ENCODE assay signal across 9 mouse cellular contexts in genomic region chr2:154942546-154942945, GRCm38 (mm10). TPM values are rescaled to one million over a fixed set of nuclear protein-coding genes. Genes with fewer than 3 reads are reported as not detected.
A peak's percentile ranks its signal among the peaks of the same experiment; 100 is the strongest.
DNase-seq lines count a peak whose midpoint lies in the region; ATAC-seq and TF ChIP-seq lines count a peak whose summit lies in the region.
"Had no signal": no experiment of that assay in that cellular context is flagged by ENCODE, and none has a peak within 500 bp of the region (broad histone marks: within the 10 kb centered on the region; RNA-seq: fewer than 3 reads in every experiment).

No protein-coding gene starts in this region.

- H3K4me1 ChIP-seq in midbrain, embryonic 11.5 days (ENCODE audit: control insufficient read depth, insufficient read depth, low read length): peaks cover 2% of the 10 kb centered on the region; the same call in 1 of the 2 replicates
- H3K4me1 ChIP-seq in midbrain, embryonic 14.5 days (ENCODE audit: control insufficient read depth, insufficient read depth, low read length): 0 out of 2 replicates have a peak, but pooled peaks cover 2% of the 10 kb centered on the region
- H3K4me1 ChIP-seq in hindbrain, postnatal 0 days (ENCODE audit: insufficient read depth, low read length): no peaks in the 10 kb centered on the region
- H3K4me1 ChIP-seq in stomach, embryonic 14.5 days (ENCODE audit: control insufficient read depth, insufficient read depth, low read length): no peaks in the 10 kb centered on the region

- H3K36me3 ChIP-seq in midbrain, embryonic 11.5 days (ENCODE audit: control insufficient read depth, insufficient read depth, low read length): no peaks in the 10 kb centered on the region
- H3K36me3 ChIP-seq in midbrain, embryonic 14.5 days (ENCODE audit: control insufficient read depth, insufficient read depth, low read length): no peaks in the 10 kb centered on the region
- no peaks in the 10 kb centered on the region for H3K36me3 ChIP-seq in hindbrain, postnatal 0 days (ENCODE audit: insufficient read depth, low read length)
- H3K36me3 ChIP-seq in stomach, embryonic 14.5 days (ENCODE audit: control insufficient read depth, insufficient read depth, low read length): no peaks in the 10 kb centered on the region
- H3K36me3 ChIP-seq: hindbrain, embryonic 15.5 days had no signal

- no peaks in the 10 kb centered on the region for H3K27me3 ChIP-seq in midbrain, embryonic 11.5 days (ENCODE audit: control insufficient read depth, insufficient read depth, low read length)
- no peaks in the 10 kb centered on the region for H3K27me3 ChIP-seq in midbrain, embryonic 14.5 days (ENCODE audit: control insufficient read depth, insufficient read depth, low read length)
- H3K27me3 ChIP-seq in hindbrain, postnatal 0 days (ENCODE audit: insufficient read depth, low read length): no peaks in the 10 kb centered on the region
- H3K27me3 ChIP-seq in stomach, embryonic 14.5 days (ENCODE audit: control insufficient read depth, insufficient read depth, low read length): no peaks in the 10 kb centered on the region
- H3K27me3 ChIP-seq: hindbrain, embryonic 15.5 days had no signal

- H3K4me3 ChIP-seq in midbrain, embryonic 11.5 days (ENCODE audit: low read depth, low read length): no peak overlapping the region
- H3K4me3 ChIP-seq in midbrain, embryonic 14.5 days (replicated peaks; ENCODE audit: low read depth, low read length): no peak overlapping the region
- no peak overlapping the region for H3K4me3 ChIP-seq in hindbrain, postnatal 0 days (ENCODE audit: low read length)
- H3K4me3 ChIP-seq in stomach, embryonic 14.5 days (ENCODE audit: low read depth, low read length): 0 out of 2 replicates have a peak overlapping the region, but pooled peaks have one; percentile 3
- H3K4me3 ChIP-seq: hindbrain, embryonic 15.5 days had no signal

- H3K27ac ChIP-seq in midbrain, embryonic 11.5 days (ENCODE audit: low read depth, low read length): no peak overlapping the region
- H3K27ac ChIP-seq in midbrain, embryonic 14.5 days (replicated peaks; ENCODE audit: low read depth, low read length): no peak overlapping the region
- H3K27ac ChIP-seq in hindbrain, postnatal 0 days: no peak overlapping the region
- no peak overlapping the region for H3K27ac ChIP-seq in stomach, embryonic 14.5 days (ENCODE audit: low read length)
- H3K27ac ChIP-seq: hindbrain, embryonic 15.5 days had no signal

- peak overlapping the region; percentile 10 for H3K9ac ChIP-seq in midbrain, embryonic 11.5 days (ENCODE audit: low read length)
- H3K9ac ChIP-seq in midbrain, embryonic 14.5 days (replicated peaks; ENCODE audit: low read length): no peak overlapping the region
- H3K9ac ChIP-seq in hindbrain, postnatal 0 days (replicated peaks; ENCODE audit: low read length): no peak overlapping the region
- no peak overlapping the region for H3K9ac ChIP-seq in stomach, embryonic 14.5 days (replicated peaks; ENCODE audit: low read depth, low read length)
- H3K9ac ChIP-seq: hindbrain, embryonic 15.5 days had no signal

- no peaks in the 10 kb centered on the region for H3K9me3 ChIP-seq in midbrain, embryonic 11.5 days (ENCODE audit: control insufficient read depth, low read length)
- no peaks in the 10 kb centered on the region for H3K9me3 ChIP-seq in midbrain, embryonic 14.5 days (ENCODE audit: control insufficient read depth, low read length)
- no peaks in the 10 kb centered on the region for H3K9me3 ChIP-seq in hindbrain, postnatal 0 days (ENCODE audit: low read length)
- H3K9me3 ChIP-seq in stomach, embryonic 14.5 days (ENCODE audit: control insufficient read depth, low read depth, low read length): no peaks in the 10 kb centered on the region
- H3K9me3 ChIP-seq: hindbrain, embryonic 15.5 days had no signal

- WGBS in midbrain, embryonic 11.5 days: 48% methylated on average over 11 of the region's 11 CpGs
- WGBS in midbrain, embryonic 14.5 days: 47% methylated on average over 11 of the region's 11 CpGs
- WGBS in hindbrain, postnatal 0 days: 50% methylated on average over 11 of the region's 11 CpGs
- WGBS in stomach, embryonic 14.5 days: 60% methylated on average over 11 of the region's 11 CpGs

- no peak overlapping the region; the same call in 1 of the 2 replicates for H3K4me2 ChIP-seq in midbrain, embryonic 11.5 days
- no peak overlapping the region for H3K4me2 ChIP-seq in midbrain, embryonic 14.5 days (ENCODE audit: low read length)
- H3K4me2 ChIP-seq in hindbrain, postnatal 0 days (ENCODE audit: low read depth, low read length): 0 out of 2 replicates have a peak overlapping the region, but pooled peaks have one; percentile 38
- peak overlapping the region; percentile 27; the same call in 1 of the 2 replicates for H3K4me2 ChIP-seq in stomach, embryonic 14.5 days (replicated peaks; ENCODE audit: low read depth, low read length)

- no peak for TF ChIP-seq CTCF in hindbrain, postnatal 0 days (IDR thresholded peaks at IDR 0.05; ENCODE audit: low read depth)

- no peak for ATAC-seq in midbrain, embryonic 11.5 days (ENCODE audit: low FRiP score)
- ATAC-seq in midbrain, embryonic 14.5 days (ENCODE audit: low FRiP score, low TSS enrichment): no peak
- no peak for ATAC-seq in hindbrain, postnatal 0 days
- no peak for ATAC-seq in stomach, embryonic 14.5 days (ENCODE audit: insufficient number of reproducible peaks, insufficient read depth, low FRiP score, low read depth)

- DNase-seq in heart, adult 11 months: peak; percentile 82
- DNase-seq in heart, adult 8-10 months (ENCODE audit: low spot score): no peak
- no peak for DNase-seq in midbrain, embryonic 11.5 days (ENCODE audit: low spot score, missing footprints)
- DNase-seq in midbrain, embryonic 14.5 days: no peak
- no peak for DNase-seq in hindbrain, postnatal 0 days (ENCODE audit: low spot score)
- no peak for DNase-seq in ovary, postnatal 36 days (ENCODE audit: low spot score)
- no peak for DNase-seq in layer of hippocampus, postnatal 36 days

RNA-seq across cellular contexts. Expression of gene Eif2s2, which starts 49.8 kb away (rescaled TPM):
- 10 to 100 TPM; 54.7 to 61.0 (median 55.7) TPM for total RNA-seq in heart, adult 8-10 months (2022)
- polyA plus RNA-seq in midbrain, embryonic 11.5 days (2014; fragmentation: Nextera tagmentation; extraction: Ambion mirVana): 135 and 144 TPM in 2 replicates
- 78.8 and 80.1 TPM in 2 replicates for polyA plus RNA-seq in midbrain, embryonic 14.5 days (2014; fragmentation: Nextera tagmentation; extraction: Ambion mirVana)
- total RNA-seq in hindbrain, postnatal 0 days (2014; rRNA removed): 30.4 and 32.6 TPM in 2 replicates
- 92.9 and 106 TPM in 2 replicates for polyA plus RNA-seq in hindbrain, postnatal 0 days (2015; fragmentation: Nextera tagmentation; extraction: Ambion mirVana)
- 101 and 108 TPM in 2 replicates for polyA plus RNA-seq in stomach, embryonic 14.5 days (2014; fragmentation: Nextera tagmentation; extraction: Ambion mirVana)
- total RNA-seq in layer of hippocampus, postnatal 36 days (2021): 10 to 100 TPM; 53.5 to 55.3 TPM

Comparison
In these comparisons a context has a peak if more than half of its experiments do, and no peak if none do; other contexts are left out.
1. H3K4me2 ChIP-seq: peak in hindbrain, postnatal 0 days (single experiment) and stomach, embryonic 14.5 days (single experiment); none in midbrain, embryonic 11.5 days (single experiment) and midbrain, embryonic 14.5 days (single experiment).